Mouse (Mus musculus) MEL (cell line): ENCODE data around the gene Rhobtb1. TPM values are rescaled to one million over a fixed set of nuclear protein-coding genes. Genes with fewer than 3 reads are reported as not detected.

Experiments
- DNase-seq: peaks from one replicate; pipeline ENCODE4 v3.0.0; 2011; ENCODE audit warnings: low read depth, low spot score
- H3K27ac ChIP-seq: 2 replicates; pipeline ENCODE4 v1.5.1; 2012; ENCODE audit warnings: low read depth, mild to moderate bottlenecking, control low read depth, low read length, moderate library complexity; ENCODE audit not compliant: control insufficient read depth
- H3K27me3 ChIP-seq, 2 experiments: fragments of 150-350 bp in 1 of 2; sonication (generic) in 1 of 2; 2 replicates each; pipeline ENCODE4 v1.6.1; 2012; ENCODE audit warnings: low read length in 2 of 2, mild to moderate bottlenecking in 2 of 2, improper control_type of control experiment in 1 of 2, moderate library complexity in 1 of 2; ENCODE audit not compliant: insufficient read depth in 2 of 2, control insufficient read depth in 1 of 2
- H3K36me3 ChIP-seq, 2 experiments: 2 replicates each; pipeline ENCODE4 v1.6.1; 2012 to 2014; ENCODE audit warnings: low read length in 2 of 2, improper control_type of control experiment in 1 of 2, inconsistent platforms in 1 of 2, mild to moderate bottlenecking in 1 of 2; ENCODE audit not compliant: insufficient read depth in 2 of 2, control insufficient read depth in 1 of 2
- H3K4me1 ChIP-seq, 2 experiments: fragments of 150-350 bp in 1 of 2; sonication (generic) in 1 of 2; 2 replicates each; pipeline ENCODE4 v1.6.1; 2012; ENCODE audit warnings: low read length in 2 of 2, improper control_type of control experiment in 1 of 2, mild to moderate bottlenecking in 1 of 2; ENCODE audit not compliant: insufficient read depth in 2 of 2, control insufficient read depth in 1 of 2
- H3K4me3 ChIP-seq, 2 experiments: fragments of 150-350 bp in 1 of 2; sonication (generic) in 1 of 2; 2 replicates each; pipeline ENCODE4 v1.5.1; 2012; ENCODE audit warnings: low read depth in 2 of 2, low read length in 2 of 2, mild to moderate bottlenecking in 2 of 2, moderate library complexity in 2 of 2, control low read depth in 1 of 2, improper control_type of control experiment in 1 of 2; ENCODE audit not compliant: control insufficient read depth in 1 of 2, insufficient read depth in 1 of 2
- H3K79me2 ChIP-seq: 2 replicates; pipeline ENCODE4 v1.6.1; 2012; ENCODE audit warnings: mild to moderate bottlenecking, low read length, moderate library complexity; ENCODE audit not compliant: control insufficient read depth, poor library complexity, insufficient read depth
- H3K9ac ChIP-seq: 2 replicates; pipeline ENCODE4 v1.6.1; 2012; ENCODE audit warnings: low read depth, mild to moderate bottlenecking, control low read depth, low read length, moderate library complexity; ENCODE audit not compliant: control insufficient read depth, poor library complexity, severe bottlenecking
- H3K9me3 ChIP-seq: fragments of 150-350 bp; sonication (generic); replicated peaks from 2 replicates; pipeline ENCODE4 v1.6.1; 2012; ENCODE audit warnings: mild to moderate bottlenecking, low read length, improper control_type of control experiment, moderate library complexity; ENCODE audit not compliant: insufficient read depth
- E2F4 ChIP-seq: IDR thresholded peaks from 2 replicates; pipeline ENCODE4 v1.6.1; 2011; ENCODE audit warnings: low read depth, low read length, improper control_type of control experiment, borderline replicate concordance
- ETS1 ChIP-seq: IDR thresholded peaks from 2 replicates; pipeline ENCODE4 v1.6.1; 2012; ENCODE audit warnings: low read depth, mild to moderate bottlenecking, inconsistent platforms, low read length, improper control_type of control experiment, moderate library complexity
- GATA1 ChIP-seq: IDR thresholded peaks from 2 replicates; pipeline ENCODE4 v1.6.1; 2011; ENCODE audit warnings: low read depth, low read length, improper control_type of control experiment
- HCFC1 ChIP-seq: IDR thresholded peaks from 2 replicates; pipeline ENCODE4 v1.6.1; 2012; ENCODE audit warnings: low read depth, mild to moderate bottlenecking, inconsistent platforms, low read length, improper control_type of control experiment, moderate library complexity
- MAX ChIP-seq: IDR thresholded peaks from 2 replicates; pipeline ENCODE4 v1.6.1; 2011; ENCODE audit warnings: low read length, improper control_type of control experiment
- MEF2A ChIP-seq: IDR thresholded peaks from 2 replicates; pipeline ENCODE4 v1.6.1; 2014; ENCODE audit warnings: low read depth, mild to moderate bottlenecking, inconsistent platforms, low read length, improper control_type of control experiment; ENCODE audit not compliant: poor library complexity, insufficient replicate concordance, severe bottlenecking; ENCODE audit errors: extremely low read depth
- MYB ChIP-seq: IDR thresholded peaks from 2 replicates; pipeline ENCODE4 v1.6.1; 2011; ENCODE audit warnings: mild to moderate bottlenecking, low read depth, low read length, improper control_type of control experiment
- MYC ChIP-seq: IDR thresholded peaks from 2 replicates; pipeline ENCODE4 v1.6.1; 2011; ENCODE audit warnings: low read depth, mild to moderate bottlenecking, low read length, improper control_type of control experiment, moderate library complexity
- POLR2A ChIP-seq, 2 experiments: IDR thresholded peaks; 2 replicates each; pipeline ENCODE4 v1.6.1; 2011 to 2012; ENCODE audit warnings: low read length in 2 of 2, mild to moderate bottlenecking in 2 of 2, control low read depth in 1 of 2, improper control_type of control experiment in 1 of 2, low read depth in 1 of 2, moderate library complexity in 1 of 2; ENCODE audit not compliant: control insufficient read depth in 1 of 2, insufficient read depth in 1 of 2, poor library complexity in 1 of 2
- POLR2AphosphoS5 ChIP-seq: IDR thresholded peaks from 2 replicates; pipeline ENCODE4 v1.6.1; 2012; ENCODE audit warnings: low read depth, borderline replicate concordance, mild to moderate bottlenecking, inconsistent platforms, low read length, moderate library complexity, mixed read lengths
- RAD21 ChIP-seq: IDR thresholded peaks from 2 replicates; pipeline ENCODE4 v1.6.1; 2011; ENCODE audit warnings: mild to moderate bottlenecking, low read depth, low read length, improper control_type of control experiment
- SIN3A ChIP-seq: IDR thresholded peaks from 2 replicates; pipeline ENCODE4 v1.6.1; 2012; ENCODE audit warnings: low read length, improper control_type of control experiment, inconsistent platforms
- SMC3 ChIP-seq: IDR thresholded peaks from 2 replicates; pipeline ENCODE4 v1.6.1; 2011; ENCODE audit warnings: low read depth, low read length, improper control_type of control experiment
- TCF12 ChIP-seq: IDR thresholded peaks from 2 replicates; pipeline ENCODE4 v1.6.1; 2014; ENCODE audit warnings: low read depth, mild to moderate bottlenecking, inconsistent platforms, low read length, improper control_type of control experiment, moderate library complexity
- UBTF ChIP-seq: IDR thresholded peaks from 2 replicates; pipeline ENCODE4 v1.6.1; 2012; ENCODE audit warnings: low read depth, mild to moderate bottlenecking, inconsistent platforms, low read length, improper control_type of control experiment, moderate library complexity, borderline replicate concordance; ENCODE audit not compliant: insufficient read depth
- USF1 ChIP-seq: IDR thresholded peaks from 2 replicates; pipeline ENCODE4 v1.6.1; 2014; ENCODE audit warnings: low read depth, mild to moderate bottlenecking, inconsistent platforms, low read length, improper control_type of control experiment, moderate library complexity
- ZC3H11A ChIP-seq: IDR thresholded peaks from 2 replicates; pipeline ENCODE4 v1.6.1; 2012; ENCODE audit warnings: low read depth, mild to moderate bottlenecking, inconsistent platforms, low read length, improper control_type of control experiment
- ZMIZ1 ChIP-seq: IDR thresholded peaks from 2 replicates; pipeline ENCODE4 v1.6.1; 2012; ENCODE audit warnings: low read depth, mild to moderate bottlenecking, inconsistent platforms, low read length, improper control_type of control experiment, moderate library complexity
- polyA plus RNA-seq, 2 experiments: library from polyadenylated mRNA; stranded (reverse) in 1 of 2; unstranded in 1 of 2; fragments of >175 nt in 1 of 2; fragments of >200 nt in 1 of 2; gene quantifications; 2 replicates each; pipeline versions ENCODE4 v1.2.1 to v1.2.4; 2012; ENCODE audit warnings: low replicate concordance in 2 of 2, low read depth in 1 of 2; ENCODE audit not compliant: insufficient read length in 2 of 2, insufficient read depth in 1 of 2, missing spikeins in 1 of 2
- total RNA-seq: library from RNA; depleted of rRNA; stranded (reverse); fragments of 300-350 nt; gene quantifications from 2 replicates; pipeline ENCODE4 v1.2.3, GENCODE M21; 2012

Gene Rhobtb1
- total and polyA plus RNA-seq, 3 experiments: not detected

GRCm38 (mm10) chr10:69262918-69263822 lies 111.9 kb downstream of the Rhobtb1 start:
- H3K27me3 ChIP-seq: no peaks in the 10 kb centered on the region
- H3K4me3 ChIP-seq: no peak overlapping the region
- no peaks in the 10 kb centered on the region for H3K9me3 ChIP-seq
- H3K36me3 ChIP-seq: no peaks in the 10 kb centered on the region
- no peaks in the 10 kb centered on the region for H3K4me1 ChIP-seq
- H3K9ac ChIP-seq: no peak overlapping the region
- DNase-seq: no peak
- H3K79me2 ChIP-seq: no peaks in the 10 kb centered on the region
- H3K27ac ChIP-seq: no peak overlapping the region
- TF ChIP-seq RAD21 (no peak), MYB (no peak), UBTF (no peak), USF1 (no peak), ETS1 (no peak), POLR2AphosphoS5 (no peak), POLR2A (IDR thresholded peaks at IDR 0.05; ENCODE audit: control insufficient read depth in 1 of 2, insufficient read depth in 1 of 2, low read depth in 1 of 2, low read length in 2 of 2, poor library complexity in 1 of 2) (no peak), MAX (no peak)

- Histone ChIP-seq H3K9me3 (no peaks in the 10 kb centered on the region), H3K27ac (no peak overlapping the region), H3K36me3 (no peaks in the 10 kb centered on the region), H3K27me3 (no peaks in the 10 kb centered on the region), H3K79me2 (no peaks in the 10 kb centered on the region), H3K9ac (no peak overlapping the region), H3K4me3 (no peak overlapping the region), H3K4me1 (no peaks in the 10 kb centered on the region)
- no peak for DNase-seq
- TF ChIP-seq MEF2A (no peak), HCFC1 (no peak), GATA1 (no peak), TCF12 (no peak), SMC3 (no peak), ZC3H11A (no peak), MYC (no peak), MAX (no peak), UBTF (no peak), SIN3A (no peak), E2F4 (no peak), ZMIZ1 (no peak)
Measured at GRCm38 (mm10) chr10:69263906-69264305, 112.7 kb downstream of the Rhobtb1 start.
